Mouse (Mus musculus) kidney, adult 10 weeks (tissue): Measurements from ENCODE around the gene Olfm3. TPM values are rescaled to one million over a fixed set of nuclear protein-coding genes. Genes with fewer than 3 reads are reported as not detected.

Experiments used
- polyA plus RNA-seq: library from polyadenylated mRNA; stranded (reverse); fragments of 350-450 nt; fragmentation: Illumina TruSeq; extraction: RNeasy Lipid Tissue Mini Kit (QIAGEN cat#74804); gene quantifications from one replicate; pipeline ENCODE4 v1.2.3, GENCODE M21; 2014; ENCODE audit warnings: low read depth, low replicate concordance

Olfm3 gene
- 46.7 TPM for polyA plus RNA-seq

GRCm38 (mm10) chr3:114903924-114904438, at the start of gene Olfm3:
Gene Olfm3, plus strand, starts transcription at chr3:114904078.

